Mouse (Mus musculus) embryonic facial prominence, embryonic 11.5 days (tissue): ENCODE results near the gene 2210011C24Rik. TPM values are rescaled to one million over a fixed set of nuclear protein-coding genes. Genes with fewer than 3 reads are reported as not detected.

Source experiments
- ATAC-seq: fragments of 200-750 bp; cut with Nextera tagmentation; replicated peaks from 2 replicates; pipeline ENCODE4 v1.8.0; 2017; ENCODE audit warnings: low read depth; ENCODE audit not compliant: insufficient number of reproducible peaks, low FRiP score, low TSS enrichment
- DNase-seq: peaks from one replicate; pipeline ENCODE4 v3.0.0-alpha.2; 2015; ENCODE audit warnings: low spot score
- H3K27ac ChIP-seq: fragments of 300-500 bp; sonication (generic); replicated peaks from 2 replicates; pipeline ENCODE4 v1.5.1; 2014; ENCODE audit warnings: mild to moderate bottlenecking, low read depth, low read length, control low read depth
- H3K27me3 ChIP-seq: fragments of 300-500 bp; sonication (generic); 2 replicates; pipeline ENCODE4 v1.6.1; 2014; ENCODE audit warnings: mild to moderate bottlenecking, low read length, moderate library complexity, mixed read lengths; ENCODE audit not compliant: control insufficient read depth, insufficient read depth
- H3K36me3 ChIP-seq: fragments of 300-500 bp; sonication (generic); replicated peaks from 2 replicates; pipeline ENCODE4 v1.6.1; 2014; ENCODE audit warnings: low read depth, mild to moderate bottlenecking, low read length, moderate library complexity, mixed read lengths; ENCODE audit not compliant: control insufficient read depth, insufficient read depth
- H3K4me1 ChIP-seq: fragments of 300-500 bp; sonication (generic); 2 replicates; pipeline ENCODE4 v1.6.1; 2014; ENCODE audit warnings: low read length, mixed read lengths; ENCODE audit not compliant: control insufficient read depth, insufficient read depth
- H3K4me2 ChIP-seq: fragments of 300-500 bp; sonication (generic); 2 replicates; pipeline ENCODE4 v1.6.1; 2014; ENCODE audit warnings: low read depth, mild to moderate bottlenecking, control low read depth, low read length, moderate library complexity
- H3K4me3 ChIP-seq: fragments of 300-500 bp; sonication (generic); 2 replicates; pipeline ENCODE4 v1.5.1; 2014; ENCODE audit warnings: low read depth, low read length, control low read depth
- H3K9ac ChIP-seq: fragments of 300-500 bp; sonication (generic); replicated peaks from 2 replicates; pipeline ENCODE4 v1.6.1; 2014; ENCODE audit warnings: mild to moderate bottlenecking, control low read depth, low read length
- H3K9me3 ChIP-seq: fragments of 300-500 bp; sonication (generic); replicated peaks from 2 replicates; pipeline ENCODE4 v1.6.1; 2016; ENCODE audit warnings: mild to moderate bottlenecking, low read length, inconsistent platforms, mixed read lengths; ENCODE audit not compliant: control insufficient read depth
- WGBS: fragments of 180-500 bp; shearing (Covaris S2); extraction: QIAGEN DNeasy Blood & Tissue Kit; methylation state at CpG from one replicate; pipeline ENCODE4 v1.1.7; 2014; 5-methylcytosine and 5-hydroxymethylcytosine counted together
- polyA plus RNA-seq: library from polyadenylated mRNA; unstranded; fragments of >200 nt; fragmentation: Nextera tagmentation; extraction: Ambion mirVana; gene quantifications from 2 replicates; pipeline ENCODE4 v1.2.1, GENCODE M21; 2014

Gene 2210011C24Rik
- polyA plus RNA-seq, 1 experiment from 2014 or later, result not detected

- DNase-seq, result no peak
- WGBS, result 10% methylated on average over 10 of the region's 10 CpGs
These were observed 15.5 kb upstream of the 2210011C24Rik start for GRCm38 (mm10) chr8:84027449-84027848.

GRCm38 (mm10) chr8:84025863-84026262, 13.9 kb upstream of the 2210011C24Rik start:
- WGBS, result under 1% methylated on average over 41 of the region's 41 CpGs
- H3K4me2 ChIP-seq, result peak overlapping the region; percentile 93
- peaks cover 14% of the 10 kb centered on the region for H3K27me3 ChIP-seq
- no peaks in the 10 kb centered on the region; the same call in 1 of the 2 replicates for H3K4me1 ChIP-seq
- no peaks in the 10 kb centered on the region for H3K9me3 ChIP-seq
- H3K9ac ChIP-seq, result peak overlapping the region; percentile 58
- peak overlapping the region; percentile 45 for H3K4me3 ChIP-seq
- peak; percentile 85 for DNase-seq
- no peaks in the 10 kb centered on the region for H3K36me3 ChIP-seq
- no peak overlapping the region for H3K27ac ChIP-seq
- peak; percentile 76 for ATAC-seq

More at GRCm38 (mm10) chr8:84027449-84027848, 15.5 kb upstream of the 2210011C24Rik start:
- H3K9me3 ChIP-seq, result no peaks in the 10 kb centered on the region
- no peak for ATAC-seq
- H3K36me3 ChIP-seq, result no peaks in the 10 kb centered on the region
- no peak overlapping the region for H3K27ac ChIP-seq
- H3K4me2 ChIP-seq, result no peak overlapping the region
- no peak overlapping the region for H3K4me3 ChIP-seq
- H3K27me3 ChIP-seq, result peaks cover 11% of the 10 kb centered on the region
- no peaks in the 10 kb centered on the region for H3K4me1 ChIP-seq
- H3K9ac ChIP-seq, result no peak overlapping the region

DNA sequence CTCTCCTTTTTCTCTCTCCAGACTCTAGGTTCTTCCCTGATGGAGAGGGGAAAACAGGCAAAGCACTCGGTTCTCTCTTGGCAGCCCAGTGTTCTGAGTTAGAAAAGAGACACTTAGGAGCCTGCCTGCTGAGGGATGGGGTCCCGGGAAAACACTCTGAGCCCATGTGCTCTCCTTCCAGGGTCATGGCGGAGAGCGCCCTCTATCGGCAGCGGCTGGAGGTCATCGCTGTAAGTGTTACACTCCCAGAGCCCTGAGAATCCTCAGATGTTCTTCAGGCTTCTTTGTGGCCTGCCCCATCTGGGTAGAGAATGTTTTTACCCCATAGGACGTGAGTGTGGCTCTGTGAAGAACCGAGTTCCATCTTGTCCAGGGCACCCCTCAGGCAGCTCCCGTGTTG, 12.2 kb upstream of the 2210011C24Rik start:
- Histone ChIP-seq H3K9ac (no peak overlapping the region), H3K4me3 (no peak overlapping the region), H3K27me3 (peaks cover 14% of the 10 kb centered on the region), H3K9me3 (no peaks in the 10 kb centered on the region), H3K4me1 (no peaks in the 10 kb centered on the region; the same call in 1 of the 2 replicates), H3K36me3 (no peaks in the 10 kb centered on the region), H3K4me2 (no peak overlapping the region), H3K27ac (no peak overlapping the region)
- DNase-seq, result peak; percentile 65
- 12% methylated on average over 10 of the region's 10 CpGs for WGBS
- no peak for ATAC-seq

- Histone ChIP-seq H3K27me3 (peaks cover 14% of the 10 kb centered on the region), H3K9me3 (no peaks in the 10 kb centered on the region), H3K27ac (no peak overlapping the region), H3K4me2 (no peak overlapping the region), H3K9ac (no peak overlapping the region), H3K4me3 (no peak overlapping the region), H3K36me3 (no peaks in the 10 kb centered on the region), H3K4me1 (no peaks in the 10 kb centered on the region; the same call in 1 of the 2 replicates)
- WGBS, result 57% methylated on average over 1 of the region's 1 CpGs
- ATAC-seq (no peak), DNase-seq (no peak)
These were observed 11.7 kb upstream of the 2210011C24Rik start for GRCm38 (mm10) chr8:84023631-84024030.

GRCm38 (mm10) chr8:84023085-84023484, 11.1 kb upstream of the 2210011C24Rik start:
- H3K36me3 ChIP-seq, result no peaks in the 10 kb centered on the region
- ATAC-seq, result no peak
- no peaks in the 10 kb centered on the region for H3K9me3 ChIP-seq
- H3K4me3 ChIP-seq, result no peak overlapping the region
- no peak overlapping the region for H3K4me2 ChIP-seq
- no peak overlapping the region for H3K9ac ChIP-seq
- 29% methylated on average over 5 of the region's 5 CpGs for WGBS
- DNase-seq, result no peak
- H3K4me1 ChIP-seq, result no peaks in the 10 kb centered on the region; the same call in 1 of the 2 replicates
- no peak overlapping the region for H3K27ac ChIP-seq
- peaks cover 14% of the 10 kb centered on the region for H3K27me3 ChIP-seq

DNA sequence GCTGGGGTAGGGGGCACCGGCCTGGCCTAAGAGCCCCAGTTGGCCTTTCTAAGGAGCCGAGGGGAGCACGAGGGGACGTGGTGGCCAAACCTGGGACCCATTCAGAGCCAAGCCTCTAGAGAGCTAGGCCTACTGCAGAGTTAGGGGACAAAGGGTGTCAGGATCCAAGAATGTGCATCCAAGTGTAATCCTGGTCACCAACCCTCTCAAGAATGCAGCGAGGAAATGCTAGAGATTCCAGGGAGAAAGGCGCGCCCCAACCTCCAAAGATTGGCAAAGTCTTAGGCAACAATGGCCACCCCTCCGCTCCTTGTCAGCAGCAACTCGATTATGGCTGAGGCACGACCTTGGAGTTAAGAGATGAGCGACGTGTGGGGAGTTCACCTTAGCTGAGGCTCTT, 9.6 kb upstream of the 2210011C24Rik start:
- Histone ChIP-seq H3K9me3 (no peaks in the 10 kb centered on the region), H3K27me3 (peaks cover 8% of the 10 kb centered on the region; the same call in 1 of the 2 replicates), H3K4me1 (no peaks in the 10 kb centered on the region; the same call in 1 of the 2 replicates), H3K4me3 (no peak overlapping the region), H3K9ac (no peak overlapping the region), H3K27ac (no peak overlapping the region), H3K4me2 (peak overlapping the region; percentile 5; the same call in 1 of the 2 replicates), H3K36me3 (no peaks in the 10 kb centered on the region)
- no peak for ATAC-seq
- DNase-seq, result no peak
- WGBS, result 46% methylated on average over 12 of the region's 12 CpGs

DNA sequence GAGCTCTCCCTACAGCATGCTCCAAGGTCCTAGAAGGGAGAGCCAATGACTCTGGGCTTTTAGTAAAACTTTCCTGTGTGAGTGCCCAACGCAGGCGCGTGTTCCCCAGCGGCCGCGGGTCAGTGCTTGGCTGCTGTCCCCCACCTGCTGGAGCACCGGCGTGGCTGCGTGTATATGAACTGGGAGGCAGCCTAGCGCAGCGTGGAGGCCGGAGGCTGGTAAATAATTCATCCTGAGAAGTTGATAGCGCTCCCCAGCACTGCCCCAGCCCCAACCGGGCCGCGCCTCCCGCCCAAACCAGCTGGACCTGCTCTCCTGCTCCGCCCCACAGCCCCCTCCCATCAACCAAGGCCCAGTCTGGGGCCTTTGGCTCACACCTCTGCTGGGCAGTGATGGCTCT, 9.1 kb upstream of the 2210011C24Rik start, which contains the start of gene Palm3:
Gene Palm3 (plus strand): TSS at position 376 of the 400 bp plus-strand sequence.
- H3K4me1 ChIP-seq, result no peaks in the 10 kb centered on the region; the same call in 1 of the 2 replicates
- H3K9me3 ChIP-seq, result no peaks in the 10 kb centered on the region
- ATAC-seq (no peak), DNase-seq (no peak)
- H3K4me3 ChIP-seq, result no peak within 1 kb of the TSS
- WGBS, result 8% methylated on average over 18 of the region's 18 CpGs
- no peaks in the 10 kb centered on the region for H3K36me3 ChIP-seq
- H3K9ac ChIP-seq, result no peak within 1 kb of the TSS
- no peak within 1 kb of the TSS for H3K27ac ChIP-seq
- peaks cover 4% of the 10 kb centered on the region; the same call in 1 of the 2 replicates for H3K27me3 ChIP-seq
- peak within 1 kb of the TSS; percentile 5; the same call in 1 of the 2 replicates for H3K4me2 ChIP-seq

- no peak overlapping the region for H3K9ac ChIP-seq
- H3K27me3 ChIP-seq, result 0 out of 2 replicates have a peak, but pooled peaks cover 3% of the 10 kb centered on the region
- ATAC-seq (no peak), DNase-seq (no peak)
- H3K4me2 ChIP-seq, result no peak overlapping the region
- no peak overlapping the region for H3K4me3 ChIP-seq
- H3K9me3 ChIP-seq, result no peaks in the 10 kb centered on the region
- no peaks in the 10 kb centered on the region for H3K36me3 ChIP-seq
- H3K4me1 ChIP-seq, result no peaks in the 10 kb centered on the region; the same call in 1 of the 2 replicates
- WGBS, result 80% methylated on average over 9 of the region's 9 CpGs
- H3K27ac ChIP-seq, result no peak overlapping the region
These were observed 7.8 kb upstream of the 2210011C24Rik start for GRCm38 (mm10) chr8:84019738-84020137.
